Mouse (Mus musculus) MEL (cell line): ENCODE data around the gene Lsr. TPM values are rescaled to one million over a fixed set of nuclear protein-coding genes. Genes with fewer than 3 reads are reported as not detected.
"Not testable (repeated sequence)": the region's sequence is repeated elsewhere in the genome, so short reads cannot be mapped to it uniquely, and the experiment has no call there.

Experiments used
- DNase-seq: peaks from one replicate; pipeline ENCODE4 v3.0.0; 2011; ENCODE audit warnings: low read depth, low spot score
- H3K27ac ChIP-seq: 2 replicates; pipeline ENCODE4 v1.5.1; 2012; ENCODE audit warnings: low read depth, mild to moderate bottlenecking, control low read depth, low read length, moderate library complexity; ENCODE audit not compliant: control insufficient read depth
- H3K27me3 ChIP-seq, 2 experiments: fragments of 150-350 bp in 1 of 2; sonication (generic) in 1 of 2; 2 replicates each; pipeline ENCODE4 v1.6.1; 2012; ENCODE audit warnings: low read length in 2 of 2, mild to moderate bottlenecking in 2 of 2, improper control_type of control experiment in 1 of 2, moderate library complexity in 1 of 2; ENCODE audit not compliant: insufficient read depth in 2 of 2, control insufficient read depth in 1 of 2
- H3K36me3 ChIP-seq, 2 experiments: 2 replicates each; pipeline ENCODE4 v1.6.1; 2012 to 2014; ENCODE audit warnings: low read length in 2 of 2, improper control_type of control experiment in 1 of 2, inconsistent platforms in 1 of 2, mild to moderate bottlenecking in 1 of 2; ENCODE audit not compliant: insufficient read depth in 2 of 2, control insufficient read depth in 1 of 2
- H3K4me1 ChIP-seq, 2 experiments: fragments of 150-350 bp in 1 of 2; sonication (generic) in 1 of 2; 2 replicates each; pipeline ENCODE4 v1.6.1; 2012; ENCODE audit warnings: low read length in 2 of 2, improper control_type of control experiment in 1 of 2, mild to moderate bottlenecking in 1 of 2; ENCODE audit not compliant: insufficient read depth in 2 of 2, control insufficient read depth in 1 of 2
- H3K4me3 ChIP-seq, 2 experiments: fragments of 150-350 bp in 1 of 2; sonication (generic) in 1 of 2; 2 replicates each; pipeline ENCODE4 v1.5.1; 2012; ENCODE audit warnings: low read depth in 2 of 2, low read length in 2 of 2, mild to moderate bottlenecking in 2 of 2, moderate library complexity in 2 of 2, control low read depth in 1 of 2, improper control_type of control experiment in 1 of 2; ENCODE audit not compliant: control insufficient read depth in 1 of 2, insufficient read depth in 1 of 2
- H3K79me2 ChIP-seq: 2 replicates; pipeline ENCODE4 v1.6.1; 2012; ENCODE audit warnings: mild to moderate bottlenecking, low read length, moderate library complexity; ENCODE audit not compliant: control insufficient read depth, poor library complexity, insufficient read depth
- H3K9ac ChIP-seq: 2 replicates; pipeline ENCODE4 v1.6.1; 2012; ENCODE audit warnings: low read depth, mild to moderate bottlenecking, control low read depth, low read length, moderate library complexity; ENCODE audit not compliant: control insufficient read depth, poor library complexity, severe bottlenecking
- H3K9me3 ChIP-seq: fragments of 150-350 bp; sonication (generic); replicated peaks from 2 replicates; pipeline ENCODE4 v1.6.1; 2012; ENCODE audit warnings: mild to moderate bottlenecking, low read length, improper control_type of control experiment, moderate library complexity; ENCODE audit not compliant: insufficient read depth
- BHLHE40 ChIP-seq: IDR thresholded peaks from 2 replicates; pipeline ENCODE4 v1.6.1; 2012; ENCODE audit warnings: low read depth, mild to moderate bottlenecking, inconsistent platforms, low read length, improper control_type of control experiment, borderline replicate concordance
- CHD1 ChIP-seq: IDR thresholded peaks from 2 replicates; pipeline ENCODE4 v1.6.1; 2012; ENCODE audit warnings: low read depth, mild to moderate bottlenecking, inconsistent platforms, low read length, improper control_type of control experiment
- E2F4 ChIP-seq: IDR thresholded peaks from 2 replicates; pipeline ENCODE4 v1.6.1; 2011; ENCODE audit warnings: low read depth, low read length, improper control_type of control experiment, borderline replicate concordance
- ELF1 ChIP-seq: IDR thresholded peaks from 2 replicates; pipeline ENCODE4 v1.6.1; 2014; ENCODE audit warnings: low read depth, mild to moderate bottlenecking, inconsistent platforms, low read length, improper control_type of control experiment, moderate library complexity
- EP300 ChIP-seq, 2 experiments: IDR thresholded peaks; 2 replicates each; pipeline ENCODE4 v1.6.1; 2011; ENCODE audit warnings: improper control_type of control experiment in 2 of 2, low read length in 2 of 2, low read depth in 1 of 2, mild to moderate bottlenecking in 1 of 2
- GABPA ChIP-seq: IDR thresholded peaks from 2 replicates; pipeline ENCODE4 v1.6.1; 2012; ENCODE audit warnings: low read depth, mild to moderate bottlenecking, inconsistent platforms, low read length, improper control_type of control experiment, moderate library complexity
- MAX ChIP-seq: IDR thresholded peaks from 2 replicates; pipeline ENCODE4 v1.6.1; 2011; ENCODE audit warnings: low read length, improper control_type of control experiment
- MEF2A ChIP-seq: IDR thresholded peaks from 2 replicates; pipeline ENCODE4 v1.6.1; 2014; ENCODE audit warnings: low read depth, mild to moderate bottlenecking, inconsistent platforms, low read length, improper control_type of control experiment; ENCODE audit not compliant: poor library complexity, insufficient replicate concordance, severe bottlenecking; ENCODE audit errors: extremely low read depth
- MXI1 ChIP-seq: IDR thresholded peaks from 2 replicates; pipeline ENCODE4 v1.6.1; 2011; ENCODE audit warnings: mild to moderate bottlenecking, low read depth, low read length, improper control_type of control experiment
- MYC ChIP-seq: IDR thresholded peaks from 2 replicates; pipeline ENCODE4 v1.6.1; 2011; ENCODE audit warnings: low read depth, mild to moderate bottlenecking, low read length, improper control_type of control experiment, moderate library complexity
- NELFE ChIP-seq: IDR thresholded peaks from 2 replicates; pipeline ENCODE4 v1.6.1; 2011; ENCODE audit warnings: low read depth, low read length, improper control_type of control experiment
- NRF1 ChIP-seq: IDR thresholded peaks from 2 replicates; pipeline ENCODE4 v1.6.1; 2014; ENCODE audit warnings: low read depth, mild to moderate bottlenecking, inconsistent platforms, low read length, improper control_type of control experiment, moderate library complexity; ENCODE audit not compliant: poor library complexity, insufficient read depth, severe bottlenecking
- POLR2A ChIP-seq, 2 experiments: IDR thresholded peaks; 2 replicates each; pipeline ENCODE4 v1.6.1; 2011 to 2012; ENCODE audit warnings: low read length in 2 of 2, mild to moderate bottlenecking in 2 of 2, control low read depth in 1 of 2, improper control_type of control experiment in 1 of 2, low read depth in 1 of 2, moderate library complexity in 1 of 2; ENCODE audit not compliant: control insufficient read depth in 1 of 2, insufficient read depth in 1 of 2, poor library complexity in 1 of 2
- POLR2AphosphoS2 ChIP-seq: IDR thresholded peaks from 2 replicates; pipeline ENCODE4 v1.6.1; 2011; ENCODE audit warnings: low read length, improper control_type of control experiment
- POLR2AphosphoS5 ChIP-seq: IDR thresholded peaks from 2 replicates; pipeline ENCODE4 v1.6.1; 2012; ENCODE audit warnings: low read depth, borderline replicate concordance, mild to moderate bottlenecking, inconsistent platforms, low read length, moderate library complexity, mixed read lengths
- RCOR1 ChIP-seq: IDR thresholded peaks from 2 replicates; pipeline ENCODE4 v1.6.1; 2012; ENCODE audit warnings: low read depth, mild to moderate bottlenecking, inconsistent platforms, low read length, improper control_type of control experiment
- SMC3 ChIP-seq: IDR thresholded peaks from 2 replicates; pipeline ENCODE4 v1.6.1; 2011; ENCODE audit warnings: low read depth, low read length, improper control_type of control experiment
- UBTF ChIP-seq: IDR thresholded peaks from 2 replicates; pipeline ENCODE4 v1.6.1; 2012; ENCODE audit warnings: low read depth, mild to moderate bottlenecking, inconsistent platforms, low read length, improper control_type of control experiment, moderate library complexity, borderline replicate concordance; ENCODE audit not compliant: insufficient read depth
- USF2 ChIP-seq, 2 experiments: IDR thresholded peaks; 2 replicates each; pipeline ENCODE4 v1.6.1; 2011 to 2012; ENCODE audit warnings: improper control_type of control experiment in 2 of 2, low read length in 2 of 2, borderline replicate concordance in 1 of 2, inconsistent platforms in 1 of 2, low read depth in 1 of 2, mild to moderate bottlenecking in 1 of 2; ENCODE audit not compliant: insufficient read depth in 1 of 2
- ZC3H11A ChIP-seq: IDR thresholded peaks from 2 replicates; pipeline ENCODE4 v1.6.1; 2012; ENCODE audit warnings: low read depth, mild to moderate bottlenecking, inconsistent platforms, low read length, improper control_type of control experiment
- polyA plus RNA-seq, 2 experiments: library from polyadenylated mRNA; stranded (reverse) in 1 of 2; unstranded in 1 of 2; fragments of >175 nt in 1 of 2; fragments of >200 nt in 1 of 2; gene quantifications; 2 replicates each; pipeline versions ENCODE4 v1.2.1 to v1.2.4; 2012; ENCODE audit warnings: low replicate concordance in 2 of 2, low read depth in 1 of 2; ENCODE audit not compliant: insufficient read length in 2 of 2, insufficient read depth in 1 of 2, missing spikeins in 1 of 2
- total RNA-seq: library from RNA; depleted of rRNA; stranded (reverse); fragments of 300-350 nt; gene quantifications from 2 replicates; pipeline ENCODE4 v1.2.3, GENCODE M21; 2012

Gene Lsr
- total and polyA plus RNA-seq, 3 experiments: 0.22 TPM; not detected in 2

GRCm38 (mm10) chr7:30924071-30924470 lies 49.2 kb downstream of the Lsr start:
- H3K27me3 ChIP-seq: peaks cover 5 to 7% of the 10 kb centered on the region in 2 experiments
- no peak overlapping the region for H3K9ac ChIP-seq
- no peak overlapping the region for H3K4me3 ChIP-seq
- no peaks in the 10 kb centered on the region for H3K4me1 ChIP-seq
- no peak for DNase-seq
- no peaks in the 10 kb centered on the region for H3K36me3 ChIP-seq
- no peaks in the 10 kb centered on the region for H3K79me2 ChIP-seq
- H3K9me3 ChIP-seq: no peaks in the 10 kb centered on the region
- TF ChIP-seq ELF1 (no peak), SMC3 (no peak), MEF2A (no peak), RCOR1 (no peak), POLR2AphosphoS2 (no peak), NELFE (no peak), POLR2A (IDR thresholded peaks at IDR 0.05; ENCODE audit: control insufficient read depth in 1 of 2, insufficient read depth in 1 of 2, low read depth in 1 of 2, low read length in 2 of 2, poor library complexity in 1 of 2) (no peak), MXI1 (no peak), MYC (no peak), BHLHE40 (no peak), POLR2AphosphoS5 (no peak), EP300 (IDR thresholded peaks at IDR 0.05; ENCODE audit: low read depth in 1 of 2, low read length in 2 of 2) (no peak), GABPA (no peak), E2F4 (no peak), ZC3H11A (no peak), NRF1 (no peak), CHD1 (no peak), UBTF (no peak), MAX (no peak), USF2 (IDR thresholded peaks at IDR 0.05; ENCODE audit: borderline replicate concordance in 1 of 2, insufficient read depth in 1 of 2, low read depth in 1 of 2, low read length in 2 of 2) (no peak)
- H3K27ac ChIP-seq: no peak overlapping the region

GRCm38 (mm10) chr7:30922490-30922889 lies 50.8 kb downstream of the Lsr start:
- not testable (repeated sequence) for H3K79me2 ChIP-seq, H3K27me3 ChIP-seq, H3K4me1 ChIP-seq, H3K9me3 ChIP-seq, H3K27ac ChIP-seq, H3K4me3 ChIP-seq, H3K36me3 ChIP-seq, H3K9ac ChIP-seq, DNase-seq
